Mouse (Mus musculus): ENCODE results near the gene Lpar1. TPM values are rescaled to one million over a fixed set of nuclear protein-coding genes. Genes with fewer than 3 reads are reported as not detected.

The Lpar1 gene
- polyA plus RNA-seq, 1 experiment from 2014 or later: 76.6 TPM

DNA sequence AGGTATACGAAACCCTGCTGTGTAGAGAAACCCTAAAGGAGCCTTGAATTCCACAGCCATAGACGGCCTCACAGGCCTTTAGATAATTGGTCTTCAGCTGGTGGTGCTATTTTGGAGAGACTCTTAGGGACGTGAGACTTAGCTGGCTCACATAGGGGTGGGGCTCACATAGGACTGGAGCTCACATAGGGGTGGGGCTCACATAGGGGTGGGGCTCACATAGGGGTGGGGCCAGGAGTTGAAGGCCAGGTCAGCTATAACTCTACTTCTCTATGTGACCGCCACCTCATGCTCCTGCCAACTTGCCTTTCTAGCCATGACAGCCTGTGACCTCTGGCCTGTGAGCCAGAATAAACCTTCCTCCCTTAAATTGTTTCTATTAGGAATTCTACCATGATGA, 63.3 kb downstream of the Lpar1 start:
- Histone ChIP-seq H3K9ac (ENCODE audit: low read length) (no peak overlapping the region), H3K27me3 (ENCODE audit: control insufficient read depth, insufficient read depth, low read length) (no peaks in the 10 kb centered on the region), H3K4me1 (ENCODE audit: control insufficient read depth, insufficient read depth, low read length) (peaks cover 15% of the 10 kb centered on the region; the same call in 1 of the 2 replicates), H3K36me3 (ENCODE audit: control insufficient read depth, insufficient read depth, low read length) (peaks cover 8% of the 10 kb centered on the region; the same call in 1 of the 2 replicates), H3K4me3 (replicated peaks; ENCODE audit: low read length) (no peak overlapping the region), H3K27ac (ENCODE audit: low read length) (no peak overlapping the region), H3K9me3 (replicated peaks; ENCODE audit: control insufficient read depth, low read length) (no peaks in the 10 kb centered on the region), H3K4me2 (ENCODE audit: low read depth, low read length) (no peak overlapping the region)
- ATAC-seq (ENCODE audit: insufficient read depth, low FRiP score): peak; percentile 53; the same call in 1 of the 2 replicates
- WGBS: 64% methylated on average over 4 of the region's 4 CpGs

GRCm38 (mm10) chr4:58478564-58478963, 75.1 kb downstream of the Lpar1 start:
- H3K9me3 ChIP-seq (replicated peaks; ENCODE audit: control insufficient read depth, low read length): no peaks in the 10 kb centered on the region
- WGBS: 95% methylated on average over 1 of the region's 1 CpGs
- no peak overlapping the region for H3K9ac ChIP-seq (ENCODE audit: low read length)
- ATAC-seq (ENCODE audit: insufficient read depth, low FRiP score): no peak
- peaks cover 15% of the 10 kb centered on the region for H3K36me3 ChIP-seq (ENCODE audit: control insufficient read depth, insufficient read depth, low read length)
- H3K4me3 ChIP-seq (replicated peaks; ENCODE audit: low read length): no peak overlapping the region
- H3K27me3 ChIP-seq (ENCODE audit: control insufficient read depth, insufficient read depth, low read length): no peaks in the 10 kb centered on the region
- no peak overlapping the region for H3K27ac ChIP-seq (ENCODE audit: low read length)
- no peaks in the 10 kb centered on the region for H3K4me1 ChIP-seq (ENCODE audit: control insufficient read depth, insufficient read depth, low read length)
- no peak overlapping the region for H3K4me2 ChIP-seq (ENCODE audit: low read depth, low read length)

DNA sequence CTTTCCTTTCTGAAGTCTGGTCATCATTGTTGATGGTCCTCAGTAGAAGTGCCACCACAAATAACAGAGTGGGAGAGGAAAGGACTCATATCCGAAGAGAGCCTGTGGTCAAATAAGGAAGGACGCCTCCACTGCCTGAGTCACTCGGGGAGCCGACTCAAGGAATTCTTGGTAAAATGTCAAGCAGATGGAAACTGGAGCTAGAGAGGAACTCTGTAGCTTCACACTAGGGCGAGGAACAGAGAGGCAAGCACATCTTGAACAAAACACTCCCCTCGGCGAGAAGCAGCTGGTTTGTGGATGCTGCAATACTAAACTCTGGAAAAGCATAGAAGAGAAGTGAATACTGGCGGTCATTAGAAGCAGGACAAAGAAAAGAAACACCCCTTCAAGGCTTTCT, 76.0 kb downstream of the Lpar1 start:
- Histone ChIP-seq H3K36me3 (ENCODE audit: control insufficient read depth, insufficient read depth, low read length) (peaks cover 6% of the 10 kb centered on the region; the same call in 1 of the 2 replicates), H3K9me3 (replicated peaks; ENCODE audit: control insufficient read depth, low read length) (no peaks in the 10 kb centered on the region), H3K27ac (ENCODE audit: low read length) (no peak overlapping the region), H3K4me1 (ENCODE audit: control insufficient read depth, insufficient read depth, low read length) (no peaks in the 10 kb centered on the region), H3K9ac (ENCODE audit: low read length) (no peak overlapping the region), H3K4me2 (ENCODE audit: low read depth, low read length) (no peak overlapping the region), H3K27me3 (ENCODE audit: control insufficient read depth, insufficient read depth, low read length) (no peaks in the 10 kb centered on the region), H3K4me3 (replicated peaks; ENCODE audit: low read length) (no peak overlapping the region)
- 91% methylated on average over 8 of the region's 8 CpGs for WGBS
- no peak for ATAC-seq (ENCODE audit: insufficient read depth, low FRiP score)

- no peak for ATAC-seq (ENCODE audit: insufficient read depth, low FRiP score)
- no peak overlapping the region for H3K4me2 ChIP-seq (ENCODE audit: low read depth, low read length)
- H3K27me3 ChIP-seq (ENCODE audit: control insufficient read depth, insufficient read depth, low read length): no peaks in the 10 kb centered on the region
- H3K9ac ChIP-seq (ENCODE audit: low read length): no peak overlapping the region
- no peaks in the 10 kb centered on the region for H3K9me3 ChIP-seq (replicated peaks; ENCODE audit: control insufficient read depth, low read length)
- no peak overlapping the region for H3K4me3 ChIP-seq (replicated peaks; ENCODE audit: low read length)
- H3K36me3 ChIP-seq (ENCODE audit: control insufficient read depth, insufficient read depth, low read length): peaks cover 4% of the 10 kb centered on the region; the same call in 1 of the 2 replicates
- H3K4me1 ChIP-seq (ENCODE audit: control insufficient read depth, insufficient read depth, low read length): peaks cover 3% of the 10 kb centered on the region; the same call in 1 of the 2 replicates
- 58% methylated on average over 4 of the region's 4 CpGs for WGBS
- H3K27ac ChIP-seq (ENCODE audit: low read length): no peak overlapping the region; the same call in 1 of the 2 replicates
These were observed 82.3 kb downstream of the Lpar1 start for GRCm38 (mm10) chr4:58471203-58471910.

GRCm38 (mm10) chr4:58469651-58470592, 83.8 kb downstream of the Lpar1 start:
- no peak for ATAC-seq (ENCODE audit: insufficient read depth, low FRiP score)
- no peak overlapping the region for H3K4me2 ChIP-seq (ENCODE audit: low read depth, low read length)
- peaks cover 3% of the 10 kb centered on the region; the same call in 1 of the 2 replicates for H3K4me1 ChIP-seq (ENCODE audit: control insufficient read depth, insufficient read depth, low read length)
- H3K9ac ChIP-seq (ENCODE audit: low read length): no peak overlapping the region
- H3K36me3 ChIP-seq (ENCODE audit: control insufficient read depth, insufficient read depth, low read length): peaks cover 2% of the 10 kb centered on the region; the same call in 1 of the 2 replicates
- WGBS: 88% methylated on average over 5 of the region's 5 CpGs
- no peaks in the 10 kb centered on the region for H3K27me3 ChIP-seq (ENCODE audit: control insufficient read depth, insufficient read depth, low read length)
- H3K27ac ChIP-seq (ENCODE audit: low read length): no peak overlapping the region
- H3K9me3 ChIP-seq (replicated peaks; ENCODE audit: control insufficient read depth, low read length): no peaks in the 10 kb centered on the region
- no peak overlapping the region for H3K4me3 ChIP-seq (replicated peaks; ENCODE audit: low read length)

DNA sequence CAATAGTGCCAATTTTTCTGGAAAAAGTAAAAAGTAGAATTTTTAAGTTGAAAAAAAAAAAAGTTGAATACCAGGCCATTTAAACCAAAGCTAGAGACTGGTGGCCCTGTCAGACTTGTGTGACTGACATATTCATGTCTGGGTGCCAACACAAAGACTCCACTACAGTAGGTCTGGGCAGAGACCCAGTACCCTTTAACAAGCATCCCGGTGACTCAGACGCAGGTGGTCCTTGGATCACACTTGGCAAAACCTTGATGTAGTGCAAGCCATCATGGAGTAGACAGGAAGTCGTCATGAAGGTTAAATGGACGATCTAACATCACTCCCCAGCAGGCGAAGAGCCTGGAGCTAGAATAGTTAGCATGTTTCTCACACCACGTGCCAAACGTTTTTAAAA, 84.7 kb downstream of the Lpar1 start:
- H3K27me3 ChIP-seq (ENCODE audit: control insufficient read depth, insufficient read depth, low read length): no peaks in the 10 kb centered on the region
- H3K27ac ChIP-seq (ENCODE audit: low read length): no peak overlapping the region
- no peak overlapping the region for H3K4me2 ChIP-seq (ENCODE audit: low read depth, low read length)
- 81% methylated on average over 7 of the region's 7 CpGs for WGBS
- H3K4me3 ChIP-seq (replicated peaks; ENCODE audit: low read length): no peak overlapping the region
- ATAC-seq (ENCODE audit: insufficient read depth, low FRiP score): no peak
- H3K9ac ChIP-seq (ENCODE audit: low read length): no peak overlapping the region
- H3K36me3 ChIP-seq (ENCODE audit: control insufficient read depth, insufficient read depth, low read length): no peaks in the 10 kb centered on the region
- H3K4me1 ChIP-seq (ENCODE audit: control insufficient read depth, insufficient read depth, low read length): peaks cover 3% of the 10 kb centered on the region; the same call in 1 of the 2 replicates
- no peaks in the 10 kb centered on the region for H3K9me3 ChIP-seq (replicated peaks; ENCODE audit: control insufficient read depth, low read length)

- H3K27me3 ChIP-seq (ENCODE audit: control insufficient read depth, insufficient read depth, low read length): no peaks in the 10 kb centered on the region
- no peak overlapping the region for H3K27ac ChIP-seq (ENCODE audit: low read length)
- 91% methylated on average over 5 of the region's 5 CpGs for WGBS
- no peak for ATAC-seq (ENCODE audit: insufficient read depth, low FRiP score)
- no peak overlapping the region for H3K4me2 ChIP-seq (ENCODE audit: low read depth, low read length)
- no peaks in the 10 kb centered on the region for H3K9me3 ChIP-seq (replicated peaks; ENCODE audit: control insufficient read depth, low read length)
- no peak overlapping the region for H3K9ac ChIP-seq (ENCODE audit: low read length)
- H3K4me1 ChIP-seq (ENCODE audit: control insufficient read depth, insufficient read depth, low read length): no peaks in the 10 kb centered on the region; the same call in 1 of the 2 replicates
- H3K36me3 ChIP-seq (ENCODE audit: control insufficient read depth, insufficient read depth, low read length): no peaks in the 10 kb centered on the region
- no peak overlapping the region for H3K4me3 ChIP-seq (replicated peaks; ENCODE audit: low read length)
These were observed 88.1 kb downstream of the Lpar1 start for GRCm38 (mm10) chr4:58465586-58465985.

GRCm38 (mm10) chr4:58464390-58465164, 89.1 kb downstream of the Lpar1 start:
- 92% methylated on average over 13 of the region's 13 CpGs for WGBS
- no peaks in the 10 kb centered on the region for H3K9me3 ChIP-seq (replicated peaks; ENCODE audit: control insufficient read depth, low read length)
- no peaks in the 10 kb centered on the region for H3K27me3 ChIP-seq (ENCODE audit: control insufficient read depth, insufficient read depth, low read length)
- no peak overlapping the region for H3K27ac ChIP-seq (ENCODE audit: low read length)
- H3K4me3 ChIP-seq (replicated peaks; ENCODE audit: low read length): no peak overlapping the region
- no peaks in the 10 kb centered on the region for H3K36me3 ChIP-seq (ENCODE audit: control insufficient read depth, insufficient read depth, low read length)
- H3K4me1 ChIP-seq (ENCODE audit: control insufficient read depth, insufficient read depth, low read length): no peaks in the 10 kb centered on the region; the same call in 1 of the 2 replicates
- no peak overlapping the region for H3K9ac ChIP-seq (ENCODE audit: low read length)
- ATAC-seq (ENCODE audit: insufficient read depth, low FRiP score): no peak
- no peak overlapping the region for H3K4me2 ChIP-seq (ENCODE audit: low read depth, low read length)

Data from stomach, embryonic 16.5 days (tissue).